Mouse (Mus musculus) MEL (cell line): ENCODE results near the gene Aak1. TPM values are rescaled to one million over a fixed set of nuclear protein-coding genes. Genes with fewer than 3 reads are reported as not detected.

Experiments used
- DNase-seq: peaks from one replicate; pipeline ENCODE4 v3.0.0; 2011; ENCODE audit warnings: low read depth, low spot score
- H3K27ac ChIP-seq: 2 replicates; pipeline ENCODE4 v1.5.1; 2012; ENCODE audit warnings: low read depth, mild to moderate bottlenecking, control low read depth, low read length, moderate library complexity; ENCODE audit not compliant: control insufficient read depth
- H3K27me3 ChIP-seq, 2 experiments: fragments of 150-350 bp in 1 of 2; sonication (generic) in 1 of 2; 2 replicates each; pipeline ENCODE4 v1.6.1; 2012; ENCODE audit warnings: low read length in 2 of 2, mild to moderate bottlenecking in 2 of 2, improper control_type of control experiment in 1 of 2, moderate library complexity in 1 of 2; ENCODE audit not compliant: insufficient read depth in 2 of 2, control insufficient read depth in 1 of 2
- H3K36me3 ChIP-seq, 2 experiments: 2 replicates each; pipeline ENCODE4 v1.6.1; 2012 to 2014; ENCODE audit warnings: low read length in 2 of 2, improper control_type of control experiment in 1 of 2, inconsistent platforms in 1 of 2, mild to moderate bottlenecking in 1 of 2; ENCODE audit not compliant: insufficient read depth in 2 of 2, control insufficient read depth in 1 of 2
- H3K4me1 ChIP-seq, 2 experiments: fragments of 150-350 bp in 1 of 2; sonication (generic) in 1 of 2; 2 replicates each; pipeline ENCODE4 v1.6.1; 2012; ENCODE audit warnings: low read length in 2 of 2, improper control_type of control experiment in 1 of 2, mild to moderate bottlenecking in 1 of 2; ENCODE audit not compliant: insufficient read depth in 2 of 2, control insufficient read depth in 1 of 2
- H3K4me3 ChIP-seq, 2 experiments: fragments of 150-350 bp in 1 of 2; sonication (generic) in 1 of 2; 2 replicates each; pipeline ENCODE4 v1.5.1; 2012; ENCODE audit warnings: low read depth in 2 of 2, low read length in 2 of 2, mild to moderate bottlenecking in 2 of 2, moderate library complexity in 2 of 2, control low read depth in 1 of 2, improper control_type of control experiment in 1 of 2; ENCODE audit not compliant: control insufficient read depth in 1 of 2, insufficient read depth in 1 of 2
- H3K79me2 ChIP-seq: 2 replicates; pipeline ENCODE4 v1.6.1; 2012; ENCODE audit warnings: mild to moderate bottlenecking, low read length, moderate library complexity; ENCODE audit not compliant: control insufficient read depth, poor library complexity, insufficient read depth
- H3K9ac ChIP-seq: 2 replicates; pipeline ENCODE4 v1.6.1; 2012; ENCODE audit warnings: low read depth, mild to moderate bottlenecking, control low read depth, low read length, moderate library complexity; ENCODE audit not compliant: control insufficient read depth, poor library complexity, severe bottlenecking
- H3K9me3 ChIP-seq: fragments of 150-350 bp; sonication (generic); replicated peaks from 2 replicates; pipeline ENCODE4 v1.6.1; 2012; ENCODE audit warnings: mild to moderate bottlenecking, low read length, improper control_type of control experiment, moderate library complexity; ENCODE audit not compliant: insufficient read depth
- BHLHE40 ChIP-seq: IDR thresholded peaks from 2 replicates; pipeline ENCODE4 v1.6.1; 2012; ENCODE audit warnings: low read depth, mild to moderate bottlenecking, inconsistent platforms, low read length, improper control_type of control experiment, borderline replicate concordance
- CHD2 ChIP-seq: IDR thresholded peaks from 2 replicates; pipeline ENCODE4 v1.6.1; 2011; ENCODE audit warnings: low read length, improper control_type of control experiment
- E2F4 ChIP-seq: IDR thresholded peaks from 2 replicates; pipeline ENCODE4 v1.6.1; 2011; ENCODE audit warnings: low read depth, low read length, improper control_type of control experiment, borderline replicate concordance
- EP300 ChIP-seq, 2 experiments: IDR thresholded peaks; 2 replicates each; pipeline ENCODE4 v1.6.1; 2011; ENCODE audit warnings: improper control_type of control experiment in 2 of 2, low read length in 2 of 2, low read depth in 1 of 2, mild to moderate bottlenecking in 1 of 2
- GABPA ChIP-seq: IDR thresholded peaks from 2 replicates; pipeline ENCODE4 v1.6.1; 2012; ENCODE audit warnings: low read depth, mild to moderate bottlenecking, inconsistent platforms, low read length, improper control_type of control experiment, moderate library complexity
- GATA1 ChIP-seq: IDR thresholded peaks from 2 replicates; pipeline ENCODE4 v1.6.1; 2011; ENCODE audit warnings: low read depth, low read length, improper control_type of control experiment
- HCFC1 ChIP-seq: IDR thresholded peaks from 2 replicates; pipeline ENCODE4 v1.6.1; 2012; ENCODE audit warnings: low read depth, mild to moderate bottlenecking, inconsistent platforms, low read length, improper control_type of control experiment, moderate library complexity
- KAT2A ChIP-seq: conservative IDR thresholded peaks from 2 replicates; pipeline ENCODE4 v1.6.1; 2012; ENCODE audit warnings: low read depth, low read length, improper control_type of control experiment, inconsistent platforms
- MAZ ChIP-seq: IDR thresholded peaks from 2 replicates; pipeline ENCODE4 v1.6.1; 2012; ENCODE audit warnings: low read depth, mild to moderate bottlenecking, inconsistent platforms, low read length, improper control_type of control experiment
- MEF2A ChIP-seq: IDR thresholded peaks from 2 replicates; pipeline ENCODE4 v1.6.1; 2014; ENCODE audit warnings: low read depth, mild to moderate bottlenecking, inconsistent platforms, low read length, improper control_type of control experiment; ENCODE audit not compliant: poor library complexity, insufficient replicate concordance, severe bottlenecking; ENCODE audit errors: extremely low read depth
- NELFE ChIP-seq: IDR thresholded peaks from 2 replicates; pipeline ENCODE4 v1.6.1; 2011; ENCODE audit warnings: low read depth, low read length, improper control_type of control experiment
- NRF1 ChIP-seq: IDR thresholded peaks from 2 replicates; pipeline ENCODE4 v1.6.1; 2014; ENCODE audit warnings: low read depth, mild to moderate bottlenecking, inconsistent platforms, low read length, improper control_type of control experiment, moderate library complexity; ENCODE audit not compliant: poor library complexity, insufficient read depth, severe bottlenecking
- POLR2A ChIP-seq, 2 experiments: IDR thresholded peaks; 2 replicates each; pipeline ENCODE4 v1.6.1; 2011 to 2012; ENCODE audit warnings: low read length in 2 of 2, mild to moderate bottlenecking in 2 of 2, control low read depth in 1 of 2, improper control_type of control experiment in 1 of 2, low read depth in 1 of 2, moderate library complexity in 1 of 2; ENCODE audit not compliant: control insufficient read depth in 1 of 2, insufficient read depth in 1 of 2, poor library complexity in 1 of 2
- RAD21 ChIP-seq: IDR thresholded peaks from 2 replicates; pipeline ENCODE4 v1.6.1; 2011; ENCODE audit warnings: mild to moderate bottlenecking, low read depth, low read length, improper control_type of control experiment
- RCOR1 ChIP-seq: IDR thresholded peaks from 2 replicates; pipeline ENCODE4 v1.6.1; 2012; ENCODE audit warnings: low read depth, mild to moderate bottlenecking, inconsistent platforms, low read length, improper control_type of control experiment
- TAL1 ChIP-seq: IDR thresholded peaks from 2 replicates; pipeline ENCODE4 v1.6.1; 2012; ENCODE audit warnings: mild to moderate bottlenecking, inconsistent platforms, low read length, moderate library complexity, mixed read lengths
- ZNF384 ChIP-seq: IDR thresholded peaks from 2 replicates; pipeline ENCODE4 v1.6.1; 2012; ENCODE audit warnings: low read depth, mild to moderate bottlenecking, inconsistent platforms, low read length, improper control_type of control experiment
- polyA plus RNA-seq, 2 experiments: library from polyadenylated mRNA; stranded (reverse) in 1 of 2; unstranded in 1 of 2; fragments of >175 nt in 1 of 2; fragments of >200 nt in 1 of 2; gene quantifications; 2 replicates each; pipeline versions ENCODE4 v1.2.1 to v1.2.4; 2012; ENCODE audit warnings: low replicate concordance in 2 of 2, low read depth in 1 of 2; ENCODE audit not compliant: insufficient read length in 2 of 2, insufficient read depth in 1 of 2, missing spikeins in 1 of 2
- total RNA-seq: library from RNA; depleted of rRNA; stranded (reverse); fragments of 300-350 nt; gene quantifications from 2 replicates; pipeline ENCODE4 v1.2.3, GENCODE M21; 2012

The Aak1 gene
- total and polyA plus RNA-seq, 3 experiments = 6.4 to 353 (median 25.4) TPM

- no peaks in the 10 kb centered on the region for H3K4me1 ChIP-seq
- H3K9ac ChIP-seq = no peak overlapping the region
- H3K36me3 ChIP-seq = no peaks in the 10 kb centered on the region; a peak in 1 of 4 replicates
- no peaks in the 10 kb centered on the region for H3K79me2 ChIP-seq
- TF ChIP-seq RCOR1 = no peak
- no peak for TF ChIP-seq CHD2
- TF ChIP-seq, all 39 proteins: peak for 0
- no peaks in the 10 kb centered on the region for H3K9me3 ChIP-seq
- no peak overlapping the region for H3K27ac ChIP-seq
- no peaks in the 10 kb centered on the region for H3K27me3 ChIP-seq
- no peak for DNase-seq
- no peak overlapping the region for H3K4me3 ChIP-seq
Measured at GRCm38 (mm10) chr6:86997360-86997759, 148.0 kb downstream of the Aak1 start.

- Histone ChIP-seq H3K9me3 (no peaks in the 10 kb centered on the region), H3K9ac (no peak overlapping the region), H3K27me3 (no peaks in the 10 kb centered on the region), H3K36me3 (peaks cover 0 to 12% of the 10 kb centered on the region in 2 experiments; a peak in 3 of 4 replicates), H3K4me3 (no peak overlapping the region), H3K27ac (no peak overlapping the region), H3K79me2 (no peaks in the 10 kb centered on the region), H3K4me1 (peaks cover 4 to 11% of the 10 kb centered on the region in 2 experiments; a peak in 2 of 4 replicates)
- no peak for TF ChIP-seq BHLHE40
- TF ChIP-seq RAD21 = no peak
- TF ChIP-seq E2F4 = no peak
- no peak for TF ChIP-seq MEF2A
- TF ChIP-seq POLR2A (IDR thresholded peaks at IDR 0.05; ENCODE audit: control insufficient read depth in 1 of 2, insufficient read depth in 1 of 2, low read depth in 1 of 2, low read length in 2 of 2, poor library complexity in 1 of 2) = no peak
- TF ChIP-seq NELFE = no peak
- no peak for TF ChIP-seq EP300 (IDR thresholded peaks at IDR 0.05; ENCODE audit: low read depth in 1 of 2, low read length in 2 of 2)
- TF ChIP-seq HCFC1 = no peak
- no peak for TF ChIP-seq NRF1
- no peak for TF ChIP-seq TAL1
- TF ChIP-seq MAZ = no peak
- TF ChIP-seq ZNF384 = no peak
- no peak for TF ChIP-seq KAT2A
- TF ChIP-seq GATA1 = no peak
- TF ChIP-seq GABPA = no peak
- no peak for DNase-seq
Measured at GRCm38 (mm10) chr6:87001995-87002394, 152.7 kb downstream of the Aak1 start.
